14 mouse cellular contexts compared by ENCODE assay signal in genomic region chr17:27712832-27713231, GRCm38 (mm10). TPM values are rescaled to one million over a fixed set of nuclear protein-coding genes. Genes with fewer than 3 reads are reported as not detected.
A peak's percentile ranks its signal among the peaks of the same experiment; 100 is the strongest.
DNase-seq lines count a peak whose midpoint lies in the region; ATAC-seq and TF ChIP-seq lines count a peak whose summit lies in the region.
"Had no signal": no experiment of that assay in that cellular context is flagged by ENCODE, and none has a peak within 500 bp of the region (broad histone marks: within the 10 kb centered on the region; RNA-seq: fewer than 3 reads in every experiment).

No protein-coding gene starts in this region.

- TF ChIP-seq CTCF in lung, adult 2 months (IDR thresholded peaks at IDR 0.05; ENCODE audit: insufficient read depth, low read length), result no peak

- peak; percentile 45; the same call in 1 of the 2 replicates for ATAC-seq in lung, embryonic 15.5 days (ENCODE audit: borderline replicate concordance, extremely low read depth, low FRiP score, low TSS enrichment)
- ATAC-seq: forebrain, embryonic 16.5 days had no signal

- H3K4me1 ChIP-seq in lung, embryonic 15.5 days, result peaks cover 10% of the 10 kb centered on the region
- peaks cover 4% of the 10 kb centered on the region for H3K4me1 ChIP-seq in lung, adult 2 months (ENCODE audit: control insufficient read depth, insufficient read depth, low read length)

- peak; percentile 37 for DNase-seq in adrenal gland, adult 2 months
- no peak for DNase-seq in adrenal gland, adult 18-20 months (ENCODE audit: low spot score in 2 of 2)
- DNase-seq in heart, adult 18-20 months, result peak; percentile 8 to 29
- no peak for DNase-seq in heart, postnatal 36 days
- no peak for DNase-seq in lung, adult 2 months
- DNase-seq in skeletal muscle tissue, adult 2 months (ENCODE audit: low read depth, low spot score), result peak; percentile 11
- DNase-seq in right cerebral cortex, postnatal 36 days (ENCODE audit: low spot score in 2 of 2), result no peak
- DNase-seq: cerebellum, postnatal 25 days; thymus, adult 18-20 months had no signal

- intact Hi-C loops in heart, postnatal 36 days (cut with DNase I), result no loop called here

- H3K4me2 ChIP-seq in lung, embryonic 15.5 days, result no peak overlapping the region
- H3K4me2 ChIP-seq: embryonic facial prominence, embryonic 15.5 days; heart, embryonic 15.5 days; limb, embryonic 15.5 days had no signal

- no peaks in the 10 kb centered on the region for H3K36me3 ChIP-seq in lung, embryonic 15.5 days
- H3K36me3 ChIP-seq: embryonic facial prominence, embryonic 15.5 days; heart, embryonic 15.5 days; limb, embryonic 15.5 days had no signal

- no peaks in the 10 kb centered on the region for H3K9me3 ChIP-seq in lung, embryonic 15.5 days
- H3K9me3 ChIP-seq: embryonic facial prominence, embryonic 15.5 days; heart, embryonic 15.5 days; limb, embryonic 15.5 days had no signal

- TF ChIP-seq POLR2A in lung, adult 2 months (IDR thresholded peaks at IDR 0.05; ENCODE audit: borderline replicate concordance, extremely low read depth, low read depth, low read length), result no peak

- peaks cover 6% of the 10 kb centered on the region; the same call in 1 of the 2 replicates for H3K27me3 ChIP-seq in lung, embryonic 15.5 days
- H3K27me3 ChIP-seq: embryonic facial prominence, embryonic 15.5 days had no signal

- no peak overlapping the region for H3K4me3 ChIP-seq in lung, embryonic 15.5 days
- H3K4me3 ChIP-seq in lung, adult 2 months (replicated peaks; ENCODE audit: extremely low read depth, low read depth, low read length), result no peak overlapping the region
- H3K4me3 ChIP-seq: embryonic facial prominence, embryonic 15.5 days; heart, embryonic 15.5 days; limb, embryonic 15.5 days had no signal

- no peak overlapping the region for H3K27ac ChIP-seq in lung, embryonic 15.5 days
- H3K27ac ChIP-seq: embryonic facial prominence, embryonic 15.5 days; heart, embryonic 15.5 days; limb, embryonic 15.5 days had no signal

- 30% methylated on average over 1 of the region's 1 CpGs for WGBS in lung, embryonic 15.5 days
- WGBS in lung, adult 2 months, result 83% methylated on average over 1 of the region's 1 CpGs

- H3K9ac ChIP-seq in lung, embryonic 15.5 days, result no peak overlapping the region
- H3K9ac ChIP-seq: embryonic facial prominence, embryonic 15.5 days; heart, embryonic 15.5 days; limb, embryonic 15.5 days had no signal

RNA-seq across cellular contexts. Expression of gene Spdef, which starts 15.9 kb away (rescaled TPM):
- total RNA-seq in adrenal gland, adult 2 months (2021), result under 1 TPM in 1 of 2 experiments, not detected in 1; 0.28 TPM
- 0.11 and 0.47 TPM in 2 replicates for polyA plus RNA-seq in adrenal gland, adult 2 months (2012; rRNA removed)
- total RNA-seq in adrenal gland, adult 18-20 months (2021), result under 1 TPM in 1 of 2 experiments, not detected in 1; 0.27 TPM
- under 1 TPM in 1 of 2 experiments, not detected in 1; 0.18 TPM for total RNA-seq in heart, adult 18-20 months (2021)
- not detected for total RNA-seq in heart, postnatal 36 days (2021)
- 1.7 and 2.2 TPM in 2 replicates for polyA plus RNA-seq in lung, embryonic 15.5 days (2015; fragmentation: Nextera tagmentation; extraction: Ambion mirVana)
- 4.4 and 6.9 TPM in 2 replicates for polyA plus RNA-seq in lung, adult 2 months (2012; rRNA removed)

RNA-seq across cellular contexts. Expression of gene Pacsin1, which starts 57.5 kb away (rescaled TPM):
- total RNA-seq in adrenal gland, adult 2 months (2021), result 1 to 10 TPM; 2.5 to 5.6 TPM
- polyA plus RNA-seq in adrenal gland, adult 2 months (2012; rRNA removed), result 3.0 and 3.8 TPM in 2 replicates
- total RNA-seq in adrenal gland, adult 18-20 months (2021), result 1 to 10 TPM; 4.9 TPM
- total RNA-seq in heart, adult 18-20 months (2021), result under 1 TPM; 0.25 to 0.67 TPM
- total RNA-seq in heart, postnatal 36 days (2021), result under 1 TPM in 1 of 2 experiments, not detected in 1; 0.49 TPM
- 0.61 and 0.93 TPM in 2 replicates for polyA plus RNA-seq in lung, embryonic 15.5 days (2015; fragmentation: Nextera tagmentation; extraction: Ambion mirVana)
- 0.65 and 1.0 TPM in 2 replicates for polyA plus RNA-seq in lung, adult 2 months (2012; rRNA removed)

Comparison
In these comparisons a context has a peak if more than half of its experiments do, and no peak if none do; other contexts are left out.
1. DNase-seq: peak in adrenal gland, adult 2 months (single experiment), heart, adult 18-20 months (2 of 2) and skeletal muscle tissue, adult 2 months (single experiment); none in adrenal gland, adult 18-20 months (0 of 2), heart, postnatal 36 days (0 of 2), lung, adult 2 months (single experiment) and right cerebral cortex, postnatal 36 days (0 of 2).